Mouse (Mus musculus): ENCODE measurements around the gene Ms4a4c. TPM values are rescaled to one million over a fixed set of nuclear protein-coding genes. Genes with fewer than 3 reads are reported as not detected.
"Not testable (repeated sequence)": the region's sequence is repeated elsewhere in the genome, so short reads cannot be mapped to it uniquely, and the experiment has no call there.

Gene Ms4a4c
- polyA plus RNA-seq, 1 experiment from 2014 or later: 1.4 TPM

GRCm38 (mm10) chr19:11415581-11415980 lies 11.0 kb downstream of the Ms4a4c start:
- Histone ChIP-seq H3K27me3 (ENCODE audit: control insufficient read depth, insufficient read depth, low read length) (no peaks in the 10 kb centered on the region), H3K4me3 (ENCODE audit: control insufficient read depth in 1 of 2, insufficient read depth in 1 of 2, low read depth in 1 of 2, low read length in 2 of 2) (no peak overlapping the region), H3K9ac (ENCODE audit: low read length) (no peak overlapping the region), H3K27ac (replicated peaks in 1 of 2; ENCODE audit: control insufficient read depth in 1 of 2, insufficient read depth in 1 of 2, low read depth in 2 of 2, low read length in 2 of 2) (no peak overlapping the region), H3K4me1 (ENCODE audit: control insufficient read depth in 2 of 2, insufficient read depth in 2 of 2, low read length in 2 of 2) (no peaks in the 10 kb centered on the region), H3K9me3 (ENCODE audit: control insufficient read depth, low read length) (no peaks in the 10 kb centered on the region), H3K36me3 (ENCODE audit: control insufficient read depth, insufficient read depth, low read length) (no peaks in the 10 kb centered on the region), H3K4me2 (ENCODE audit: low read length) (no peak overlapping the region)
- WGBS: 69% methylated on average over 3 of the region's 3 CpGs
- no peak for ATAC-seq (ENCODE audit: insufficient number of reproducible peaks, insufficient read depth, low FRiP score, low read depth)

GRCm38 (mm10) chr19:11418865-11419264 lies 14.3 kb downstream of the Ms4a4c start:
- not testable (repeated sequence) for H3K9me3 ChIP-seq (ENCODE audit: control insufficient read depth, low read length); H3K4me1 ChIP-seq (ENCODE audit: control insufficient read depth in 2 of 2, insufficient read depth in 2 of 2, low read length in 2 of 2); H3K4me2 ChIP-seq (ENCODE audit: low read length); H3K9ac ChIP-seq (ENCODE audit: low read length); H3K36me3 ChIP-seq (ENCODE audit: control insufficient read depth, insufficient read depth, low read length); H3K27me3 ChIP-seq (ENCODE audit: control insufficient read depth, insufficient read depth, low read length); ATAC-seq (ENCODE audit: insufficient number of reproducible peaks, insufficient read depth, low FRiP score, low read depth); H3K4me3 ChIP-seq (ENCODE audit: control insufficient read depth in 1 of 2, insufficient read depth in 1 of 2, low read depth in 1 of 2, low read length in 2 of 2); H3K27ac ChIP-seq (replicated peaks in 1 of 2; ENCODE audit: control insufficient read depth in 1 of 2, insufficient read depth in 1 of 2, low read depth in 2 of 2, low read length in 2 of 2)
- 51% methylated on average over 2 of the region's 3 CpGs for WGBS

GRCm38 (mm10) chr19:11431209-11431608 lies 26.6 kb downstream of the Ms4a4c start:
- not testable (repeated sequence) for ATAC-seq (ENCODE audit: insufficient number of reproducible peaks, insufficient read depth, low FRiP score, low read depth); H3K4me1 ChIP-seq (ENCODE audit: control insufficient read depth in 2 of 2, insufficient read depth in 2 of 2, low read length in 2 of 2); H3K27ac ChIP-seq (replicated peaks in 1 of 2; ENCODE audit: control insufficient read depth in 1 of 2, insufficient read depth in 1 of 2, low read depth in 2 of 2, low read length in 2 of 2); H3K4me3 ChIP-seq (ENCODE audit: control insufficient read depth in 1 of 2, insufficient read depth in 1 of 2, low read depth in 1 of 2, low read length in 2 of 2); H3K36me3 ChIP-seq (ENCODE audit: control insufficient read depth, insufficient read depth, low read length); H3K9me3 ChIP-seq (ENCODE audit: control insufficient read depth, low read length); H3K9ac ChIP-seq (ENCODE audit: low read length); H3K27me3 ChIP-seq (ENCODE audit: control insufficient read depth, insufficient read depth, low read length); H3K4me2 ChIP-seq (ENCODE audit: low read length)
- WGBS: 70% methylated on average over 1 of the region's 1 CpGs

GRCm38 (mm10) chr19:11435058-11435834 lies 30.7 kb downstream of the Ms4a4c start:
- Histone ChIP-seq H3K27me3 (ENCODE audit: control insufficient read depth, insufficient read depth, low read length) (no peaks in the 10 kb centered on the region), H3K36me3 (ENCODE audit: control insufficient read depth, insufficient read depth, low read length) (no peaks in the 10 kb centered on the region), H3K4me1 (ENCODE audit: control insufficient read depth in 2 of 2, insufficient read depth in 2 of 2, low read length in 2 of 2) (no peaks in the 10 kb centered on the region), H3K27ac (replicated peaks in 1 of 2; ENCODE audit: control insufficient read depth in 1 of 2, insufficient read depth in 1 of 2, low read depth in 2 of 2, low read length in 2 of 2) (no peak overlapping the region), H3K4me2 (ENCODE audit: low read length) (no peak overlapping the region), H3K9me3 (ENCODE audit: control insufficient read depth, low read length) (no peaks in the 10 kb centered on the region), H3K9ac (ENCODE audit: low read length) (no peak overlapping the region), H3K4me3 (ENCODE audit: control insufficient read depth in 1 of 2, insufficient read depth in 1 of 2, low read depth in 1 of 2, low read length in 2 of 2) (no peak overlapping the region)
- no peak for ATAC-seq (ENCODE audit: insufficient number of reproducible peaks, insufficient read depth, low FRiP score, low read depth)
- 70% methylated on average over 4 of the region's 4 CpGs for WGBS

GRCm38 (mm10) chr19:11443338-11443737 lies 38.8 kb downstream of the Ms4a4c start, which contains the start of gene Ms4a4b:
Gene Ms4a4b, plus strand, starts transcription at chr19:11443553.
- no peak for ATAC-seq (ENCODE audit: insufficient number of reproducible peaks, insufficient read depth, low FRiP score, low read depth)
- no peaks in the 10 kb centered on the region for H3K36me3 ChIP-seq (ENCODE audit: control insufficient read depth, insufficient read depth, low read length)

GRCm38 (mm10) chr19:11443964-11444363 lies 39.4 kb downstream of the Ms4a4c start:
- no peak overlapping the region for H3K9ac ChIP-seq (ENCODE audit: low read length)
- H3K4me1 ChIP-seq (ENCODE audit: control insufficient read depth in 2 of 2, insufficient read depth in 2 of 2, low read length in 2 of 2): no peaks in the 10 kb centered on the region
- H3K27ac ChIP-seq (replicated peaks in 1 of 2; ENCODE audit: control insufficient read depth in 1 of 2, insufficient read depth in 1 of 2, low read depth in 2 of 2, low read length in 2 of 2): no peak overlapping the region
- no peak overlapping the region for H3K4me3 ChIP-seq (ENCODE audit: control insufficient read depth in 1 of 2, insufficient read depth in 1 of 2, low read depth in 1 of 2, low read length in 2 of 2)
- no peak for ATAC-seq (ENCODE audit: insufficient number of reproducible peaks, insufficient read depth, low FRiP score, low read depth)
- H3K36me3 ChIP-seq (ENCODE audit: control insufficient read depth, insufficient read depth, low read length): no peaks in the 10 kb centered on the region
- WGBS: 80% methylated on average over 5 of the region's 5 CpGs
- no peak overlapping the region for H3K4me2 ChIP-seq (ENCODE audit: low read length)
- H3K9me3 ChIP-seq (ENCODE audit: control insufficient read depth, low read length): no peaks in the 10 kb centered on the region
- H3K27me3 ChIP-seq (ENCODE audit: control insufficient read depth, insufficient read depth, low read length): no peaks in the 10 kb centered on the region

More at GRCm38 (mm10) chr19:11443338-11443737, 38.8 kb downstream of the Ms4a4c start, which contains the start of gene Ms4a4b:
- Histone ChIP-seq H3K9ac (ENCODE audit: low read length) (no peak within 1 kb of the TSS), H3K4me2 (ENCODE audit: low read length) (no peak within 1 kb of the TSS), H3K27me3 (ENCODE audit: control insufficient read depth, insufficient read depth, low read length) (no peaks in the 10 kb centered on the region), H3K4me3 (ENCODE audit: control insufficient read depth in 1 of 2, insufficient read depth in 1 of 2, low read depth in 1 of 2, low read length in 2 of 2) (no peak within 1 kb of the TSS), H3K27ac (replicated peaks in 1 of 2; ENCODE audit: control insufficient read depth in 1 of 2, insufficient read depth in 1 of 2, low read depth in 2 of 2, low read length in 2 of 2) (no peak within 1 kb of the TSS), H3K9me3 (ENCODE audit: control insufficient read depth, low read length) (no peaks in the 10 kb centered on the region), H3K4me1 (ENCODE audit: control insufficient read depth in 2 of 2, insufficient read depth in 2 of 2, low read length in 2 of 2) (no peaks in the 10 kb centered on the region)

- no peaks in the 10 kb centered on the region for H3K27me3 ChIP-seq (ENCODE audit: control insufficient read depth, insufficient read depth, low read length)
- no peak overlapping the region for H3K9ac ChIP-seq (ENCODE audit: low read length)
- no peak for ATAC-seq (ENCODE audit: insufficient number of reproducible peaks, insufficient read depth, low FRiP score, low read depth)
- H3K4me1 ChIP-seq (ENCODE audit: control insufficient read depth in 2 of 2, insufficient read depth in 2 of 2, low read length in 2 of 2): no peaks in the 10 kb centered on the region
- no peaks in the 10 kb centered on the region for H3K9me3 ChIP-seq (ENCODE audit: control insufficient read depth, low read length)
- no peak overlapping the region for H3K27ac ChIP-seq (replicated peaks in 1 of 2; ENCODE audit: control insufficient read depth in 1 of 2, insufficient read depth in 1 of 2, low read depth in 2 of 2, low read length in 2 of 2)
- H3K4me3 ChIP-seq (ENCODE audit: control insufficient read depth in 1 of 2, insufficient read depth in 1 of 2, low read depth in 1 of 2, low read length in 2 of 2): no peak overlapping the region
- 75% methylated on average over 2 of the region's 2 CpGs for WGBS
- no peaks in the 10 kb centered on the region for H3K36me3 ChIP-seq (ENCODE audit: control insufficient read depth, insufficient read depth, low read length)
- H3K4me2 ChIP-seq (ENCODE audit: low read length): no peak overlapping the region
These were observed 42.7 kb downstream of the Ms4a4c start for GRCm38 (mm10) chr19:11447238-11447637.

GRCm38 (mm10) chr19:11459041-11459440 lies 54.5 kb downstream of the Ms4a4c start:
- 63% methylated on average over 2 of the region's 4 CpGs for WGBS
- not testable (repeated sequence) for H3K4me3 ChIP-seq (ENCODE audit: control insufficient read depth in 1 of 2, insufficient read depth in 1 of 2, low read depth in 1 of 2, low read length in 2 of 2); H3K36me3 ChIP-seq (ENCODE audit: control insufficient read depth, insufficient read depth, low read length); H3K27ac ChIP-seq (replicated peaks in 1 of 2; ENCODE audit: control insufficient read depth in 1 of 2, insufficient read depth in 1 of 2, low read depth in 2 of 2, low read length in 2 of 2); H3K27me3 ChIP-seq (ENCODE audit: control insufficient read depth, insufficient read depth, low read length); H3K9me3 ChIP-seq (ENCODE audit: control insufficient read depth, low read length); H3K4me2 ChIP-seq (ENCODE audit: low read length); H3K4me1 ChIP-seq (ENCODE audit: control insufficient read depth in 2 of 2, insufficient read depth in 2 of 2, low read length in 2 of 2); H3K9ac ChIP-seq (ENCODE audit: low read length); ATAC-seq (ENCODE audit: insufficient number of reproducible peaks, insufficient read depth, low FRiP score, low read depth)

Measured in heart, embryonic 14.5 days (tissue).